Mouse (Mus musculus): Measurements from ENCODE around the gene Rcn3. TPM values are rescaled to one million over a fixed set of nuclear protein-coding genes. Genes with fewer than 3 reads are reported as not detected.
"Not testable (repeated sequence)": the region's sequence is repeated elsewhere in the genome, so short reads cannot be mapped to it uniquely, and the experiment has no call there.

Rcn3 gene
- total RNA-seq, 2 experiments from 2014 or later, result 4.9 to 5.6 TPM

DNA sequence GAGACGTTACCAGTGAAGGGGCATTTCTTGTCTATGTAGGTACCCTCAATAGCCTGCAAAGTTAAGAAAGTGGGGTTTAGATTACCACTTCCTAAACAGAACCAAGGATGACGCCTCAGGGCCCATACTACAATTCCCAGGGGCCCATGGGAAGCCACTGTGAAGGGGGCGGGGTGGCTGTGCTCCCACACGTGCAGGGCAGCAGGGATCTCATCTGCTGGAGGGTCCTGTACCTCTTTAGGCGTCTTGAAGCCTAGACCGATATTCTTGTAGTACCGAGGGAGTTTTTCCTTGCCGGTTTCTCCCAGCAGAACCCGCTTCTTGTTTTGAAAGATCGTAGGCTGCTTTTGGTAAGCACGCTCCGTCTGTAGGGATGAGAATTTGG, 31.2 kb upstream of the Rcn3 start:
- Histone ChIP-seq H3K4me3 (peak overlapping the region; percentile 96), H3K27ac (peak overlapping the region; percentile 92)
- DNase-seq (ENCODE audit: extremely low spot score in 1 of 2, low spot score in 2 of 2), result no peak
- intact Hi-C loops (cut with DNase I), result loop anchor here (10.0 kb wide), 1 partner anchor 268 kb away; the partner anchor contains the start of gene Pnkp
- no peak for TF ChIP-seq CTCF (IDR thresholded peaks at IDR 0.05)

DNA sequence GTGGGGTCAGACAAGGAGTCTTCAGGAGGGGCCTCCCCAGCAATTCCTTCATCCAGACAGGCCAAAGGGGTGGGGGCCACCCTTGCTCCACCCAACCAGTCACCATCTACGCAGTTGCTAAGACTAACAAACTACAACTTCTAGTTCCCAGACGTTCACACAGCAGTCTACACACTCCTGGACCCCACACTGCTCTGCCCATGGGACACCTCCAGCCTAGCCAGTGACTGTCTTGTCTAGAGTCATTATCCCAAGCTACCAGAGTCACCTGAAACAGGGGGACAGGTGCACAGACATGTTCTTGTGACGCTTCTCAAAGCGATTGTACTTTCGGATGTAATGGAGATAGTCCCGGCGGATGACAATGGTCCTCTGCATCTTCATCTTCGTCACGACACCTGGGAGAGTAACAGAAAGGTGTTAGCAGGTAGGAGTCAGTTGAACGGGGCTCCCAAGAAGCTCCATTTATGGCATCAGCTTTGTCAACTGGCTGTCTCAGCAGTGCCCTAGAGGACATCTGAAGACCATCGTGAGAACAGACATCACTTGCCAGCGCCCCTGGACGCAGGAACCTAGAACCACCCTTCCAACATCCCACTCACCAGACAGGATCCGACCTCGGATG, 30.7 kb upstream of the Rcn3 start:
- H3K4me3 ChIP-seq, result peak overlapping the region; percentile 96
- intact Hi-C loops (cut with DNase I), result loop anchor here (10.0 kb wide), 1 partner anchor 268 kb away; the partner anchor contains the start of gene Pnkp
- no peak for TF ChIP-seq CTCF (IDR thresholded peaks at IDR 0.05)
- DNase-seq (ENCODE audit: extremely low spot score in 1 of 2, low spot score in 2 of 2), result no peak
- H3K27ac ChIP-seq, result no peak overlapping the region; the same call in 1 of the 2 replicates

DNA sequence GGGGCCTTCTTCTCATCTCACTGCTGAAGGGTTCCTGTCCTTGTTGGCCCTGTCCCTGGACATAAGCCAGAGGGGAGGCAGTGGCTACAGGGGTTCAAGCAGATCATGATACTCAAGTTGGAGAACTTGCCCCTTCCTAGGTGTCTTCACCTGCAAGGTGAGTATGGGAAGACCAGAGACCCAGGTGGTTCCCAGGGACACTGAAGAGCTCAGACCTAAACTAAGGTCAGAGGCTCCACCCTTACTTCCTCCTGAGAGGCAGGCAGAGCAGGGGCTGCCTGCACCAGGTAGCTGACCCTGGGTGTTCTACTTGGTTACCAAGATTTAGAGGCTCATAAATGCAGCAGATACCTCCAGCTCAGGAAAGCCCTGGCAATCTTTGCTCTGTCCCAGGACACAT, 29.9 kb upstream of the Rcn3 start:
- peak overlapping the region; percentile 55; the same call in 1 of the 2 replicates for H3K27ac ChIP-seq
- H3K4me3 ChIP-seq, result peak overlapping the region; percentile 17; the same call in 1 of the 2 replicates
- no peak for TF ChIP-seq CTCF (IDR thresholded peaks at IDR 0.05)

DNA sequence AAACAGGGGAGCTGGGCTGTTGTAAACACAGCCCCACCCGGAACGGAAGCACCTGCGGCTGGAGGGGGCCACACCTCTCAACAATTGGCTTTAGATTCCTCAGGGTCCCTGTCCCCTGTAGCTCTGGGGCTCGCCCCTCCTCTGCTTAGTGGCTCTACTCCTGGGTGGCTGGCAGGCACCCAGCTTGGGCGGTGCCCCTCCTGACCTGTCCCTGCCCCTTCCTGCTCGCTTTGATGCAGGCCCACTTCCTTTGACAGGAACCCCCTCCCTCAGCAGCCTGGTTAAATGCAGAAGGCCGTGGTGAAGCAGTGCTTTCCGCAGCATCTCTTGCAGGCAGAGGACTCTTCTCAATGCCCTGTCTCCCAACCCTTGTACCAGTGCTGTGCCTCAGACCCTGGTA, 29.4 kb upstream of the Rcn3 start:
- Histone ChIP-seq H3K27ac (peak overlapping the region; percentile 55; the same call in 1 of the 2 replicates), H3K4me3 (peak overlapping the region; percentile 17; the same call in 1 of the 2 replicates)
- intact Hi-C loops (cut with DNase I), result loop anchor here (10.0 kb wide), 1 partner anchor 267 kb away; the partner anchor contains the start of gene Pnkp
- DNase-seq (ENCODE audit: extremely low spot score in 1 of 2, low spot score in 2 of 2), result no peak
- TF ChIP-seq CTCF (IDR thresholded peaks at IDR 0.05), result no peak

More for the DNA sequence above, 29.9 kb upstream of the Rcn3 start:
- no peak for DNase-seq (ENCODE audit: extremely low spot score in 1 of 2, low spot score in 2 of 2)
- intact Hi-C loops (cut with DNase I), result loop anchor here (10.0 kb wide), 1 partner anchor 267 kb away; the partner anchor contains the start of gene Pnkp

DNA sequence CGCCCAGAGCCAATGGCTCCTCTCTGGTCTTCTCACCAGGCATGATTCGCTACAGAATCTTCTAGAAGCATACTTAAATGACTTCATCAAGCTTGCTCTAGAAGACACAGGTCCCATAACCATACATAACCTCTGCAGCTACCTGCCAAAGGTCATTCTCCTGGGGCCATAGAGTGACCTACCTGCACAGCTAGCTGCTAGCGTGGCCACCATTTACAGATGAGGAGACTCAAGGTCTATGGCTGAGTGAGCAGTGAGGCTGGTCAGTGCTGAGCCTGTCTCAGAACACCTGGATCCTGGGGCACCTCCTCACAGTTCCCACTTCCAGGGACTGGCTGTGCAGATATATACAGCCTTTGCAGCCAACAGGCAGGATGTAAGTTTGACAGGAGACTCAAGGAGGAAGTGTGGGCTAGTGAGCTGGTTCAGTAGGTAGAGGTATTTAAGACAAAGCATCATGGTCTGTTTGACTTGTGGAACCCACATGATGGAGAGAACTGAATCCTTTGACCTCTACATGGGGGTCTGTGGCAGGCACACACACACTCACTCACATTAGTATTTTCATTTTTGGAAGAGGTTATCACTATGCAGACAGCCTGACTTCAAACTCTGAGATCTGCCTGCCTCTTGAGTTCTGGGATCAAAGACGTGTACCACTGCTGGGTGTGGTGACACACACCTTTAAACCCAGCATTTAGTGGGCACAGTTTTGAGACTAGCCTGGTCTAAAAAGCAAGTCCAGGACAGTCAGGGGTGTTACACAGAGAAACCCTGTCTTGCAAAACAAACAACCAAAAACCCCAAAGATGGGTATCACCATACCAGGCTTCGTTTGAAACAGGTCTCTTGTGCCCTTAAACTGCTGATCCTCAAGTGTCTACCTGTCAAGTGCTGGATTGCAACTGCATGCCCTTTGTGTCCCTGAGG, 28.0 kb upstream of the Rcn3 start:
- H3K27ac ChIP-seq, result peak overlapping the region; percentile 54
- no peak overlapping the region for H3K4me3 ChIP-seq
- TF ChIP-seq CTCF (IDR thresholded peaks at IDR 0.05), result no peak
- intact Hi-C loops (cut with DNase I), result loop anchor here (10.0 kb wide), 1 partner anchor 265 kb away; the partner anchor contains the start of gene Pnkp
- DNase-seq (ENCODE audit: extremely low spot score in 1 of 2, low spot score in 2 of 2), result no peak

DNA sequence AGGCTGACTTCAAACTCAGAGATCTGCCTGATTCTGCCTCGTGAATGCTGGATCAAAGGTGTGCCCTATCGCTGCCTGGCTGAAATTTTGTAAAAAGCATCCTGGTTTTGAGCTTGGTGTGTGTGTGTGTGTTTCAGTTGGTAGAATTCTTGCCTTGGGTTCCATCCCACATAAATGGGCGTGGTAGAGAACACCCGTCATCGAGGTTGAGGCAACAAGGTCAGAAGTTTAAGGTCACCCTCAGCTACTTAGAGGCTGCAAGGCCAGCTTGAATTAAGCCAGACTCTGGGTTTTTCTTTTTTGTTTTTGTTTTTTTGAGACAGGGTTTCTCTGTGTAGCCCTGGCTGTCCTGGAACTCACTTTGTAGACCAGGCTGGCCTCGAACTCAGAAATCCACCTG, 26.3 kb upstream of the Rcn3 start:
- DNase-seq (ENCODE audit: extremely low spot score in 1 of 2, low spot score in 2 of 2), result no peak
- intact Hi-C loops (cut with DNase I), result no loop called here
- Histone ChIP-seq H3K4me3 (no peak overlapping the region), H3K27ac (no peak overlapping the region)
- no peak for TF ChIP-seq CTCF (IDR thresholded peaks at IDR 0.05)

DNA sequence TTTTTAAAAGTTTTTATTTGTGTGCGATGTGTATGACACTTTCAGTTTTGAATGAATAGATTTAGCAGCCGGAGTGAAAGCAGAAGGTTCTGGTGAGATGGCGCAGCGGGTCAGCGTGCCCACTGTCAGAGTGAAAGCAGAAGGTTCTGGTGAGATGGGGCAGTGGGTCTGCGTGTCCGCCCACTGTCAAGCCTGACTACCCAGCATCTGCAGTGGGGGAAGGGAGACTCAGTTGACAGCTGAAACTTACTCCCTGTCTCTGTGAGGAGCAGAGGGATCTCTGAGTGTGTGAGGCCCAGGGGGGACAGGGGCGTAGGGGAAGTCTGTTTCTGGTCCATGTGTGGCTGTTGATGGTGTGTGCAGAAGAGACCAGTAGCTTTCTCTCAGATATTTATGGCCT, 25.5 kb upstream of the Rcn3 start:
- Histone ChIP-seq H3K27ac (no peak overlapping the region), H3K4me3 (no peak overlapping the region)
- DNase-seq (ENCODE audit: extremely low spot score in 1 of 2, low spot score in 2 of 2), result no peak
- no peak for TF ChIP-seq CTCF (IDR thresholded peaks at IDR 0.05)
- intact Hi-C loops (cut with DNase I), result no loop called here

DNA sequence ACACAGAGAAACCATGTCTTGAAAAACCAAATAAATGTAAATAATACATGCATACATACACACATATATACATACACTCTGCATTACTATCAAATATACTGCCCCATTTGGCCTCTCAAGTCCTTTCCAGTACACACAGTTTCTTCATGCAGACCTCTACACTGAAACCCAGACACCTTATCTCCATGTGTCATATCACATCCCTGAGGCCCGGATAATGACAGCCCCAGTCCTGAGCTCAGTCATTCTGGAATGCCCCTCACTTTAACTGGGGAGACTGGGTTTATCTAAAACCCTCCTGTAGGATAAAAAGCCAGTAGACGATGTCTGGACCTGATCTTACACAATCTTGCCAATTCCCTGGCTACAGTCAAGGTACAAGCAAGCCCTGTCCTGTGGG, 21.5 kb upstream of the Rcn3 start:
- intact Hi-C loops (cut with DNase I), result no loop called here
- no peak for DNase-seq (ENCODE audit: extremely low spot score in 1 of 2, low spot score in 2 of 2)
- no peak for TF ChIP-seq CTCF (IDR thresholded peaks at IDR 0.05)
- H3K4me3 ChIP-seq, result no peak overlapping the region
- no peak overlapping the region for H3K27ac ChIP-seq

DNA sequence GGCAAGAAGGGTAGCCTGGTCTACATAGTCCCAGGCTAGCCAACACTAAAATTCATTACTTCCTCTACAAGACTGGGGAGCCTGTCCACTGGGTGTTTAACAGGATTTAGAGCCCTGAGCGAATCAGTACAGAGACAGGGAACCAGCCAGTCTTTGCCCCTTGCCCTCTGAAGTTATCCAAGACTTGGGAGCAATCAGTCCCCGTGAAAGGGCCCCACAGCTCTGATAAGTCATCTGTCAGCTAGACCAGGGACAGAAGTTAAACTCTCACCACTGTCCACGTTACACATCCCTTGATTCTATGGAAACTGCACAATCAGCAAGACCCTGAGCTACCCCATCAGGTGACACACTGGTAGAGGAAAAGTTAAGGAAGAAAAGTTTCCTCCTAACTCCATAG, 20.5 kb upstream of the Rcn3 start:
- intact Hi-C loops (cut with DNase I), result no loop called here
- no peak for DNase-seq (ENCODE audit: extremely low spot score in 1 of 2, low spot score in 2 of 2)
- Histone ChIP-seq H3K4me3 (no peak overlapping the region), H3K27ac (no peak overlapping the region)
- TF ChIP-seq CTCF (IDR thresholded peaks at IDR 0.05), result no peak

DNA sequence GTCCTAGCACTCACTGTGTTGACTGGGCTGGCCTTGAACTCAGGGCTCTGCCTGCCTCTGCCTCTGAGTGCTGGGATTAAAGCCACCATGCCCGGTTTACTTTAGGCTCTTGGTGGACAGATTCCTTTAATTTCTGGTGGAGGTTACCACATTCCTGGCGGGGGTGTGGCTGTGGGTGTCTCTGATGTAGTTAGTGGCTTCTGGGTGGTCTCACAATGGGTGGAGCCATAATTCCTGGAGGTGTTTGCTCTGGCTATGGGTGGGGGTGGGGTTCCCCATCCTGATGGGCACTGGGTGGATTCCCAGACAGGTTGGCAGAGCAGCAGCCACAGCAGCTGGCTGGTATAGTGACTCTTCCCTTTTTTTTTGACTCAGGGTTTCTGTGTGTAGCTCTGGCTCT, 19.9 kb upstream of the Rcn3 start:
- intact Hi-C loops (cut with DNase I), result no loop called here

DNA sequence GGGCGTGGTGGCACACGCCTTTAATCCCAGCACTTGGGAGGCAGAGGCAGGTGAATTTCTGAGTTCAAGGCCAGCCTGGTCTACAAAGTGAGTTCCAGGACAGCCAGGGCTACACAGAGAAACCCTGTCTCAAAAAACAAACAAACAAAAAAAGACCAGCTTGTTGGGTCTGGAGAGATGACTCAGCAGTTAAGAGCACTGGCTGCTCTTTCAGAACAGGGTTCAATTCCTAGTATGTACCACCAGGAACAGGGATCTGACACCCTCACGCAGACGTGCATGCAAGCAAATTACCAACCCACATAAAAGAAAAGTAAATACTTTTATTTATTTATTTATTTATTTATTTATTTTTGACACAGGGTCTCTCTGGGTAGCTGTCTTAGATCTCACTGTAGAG, 18.1 kb upstream of the Rcn3 start:
- intact Hi-C loops (cut with DNase I); DNase-seq (ENCODE audit: extremely low spot score in 1 of 2, low spot score in 2 of 2); H3K27ac ChIP-seq; H3K4me3 ChIP-seq: not testable (repeated sequence)

More for the DNA sequence above, 19.9 kb upstream of the Rcn3 start:
- no peak for TF ChIP-seq CTCF (IDR thresholded peaks at IDR 0.05)
- no peak for DNase-seq (ENCODE audit: extremely low spot score in 1 of 2, low spot score in 2 of 2)
- Histone ChIP-seq H3K4me3 (no peak overlapping the region), H3K27ac (no peak overlapping the region)

DNA sequence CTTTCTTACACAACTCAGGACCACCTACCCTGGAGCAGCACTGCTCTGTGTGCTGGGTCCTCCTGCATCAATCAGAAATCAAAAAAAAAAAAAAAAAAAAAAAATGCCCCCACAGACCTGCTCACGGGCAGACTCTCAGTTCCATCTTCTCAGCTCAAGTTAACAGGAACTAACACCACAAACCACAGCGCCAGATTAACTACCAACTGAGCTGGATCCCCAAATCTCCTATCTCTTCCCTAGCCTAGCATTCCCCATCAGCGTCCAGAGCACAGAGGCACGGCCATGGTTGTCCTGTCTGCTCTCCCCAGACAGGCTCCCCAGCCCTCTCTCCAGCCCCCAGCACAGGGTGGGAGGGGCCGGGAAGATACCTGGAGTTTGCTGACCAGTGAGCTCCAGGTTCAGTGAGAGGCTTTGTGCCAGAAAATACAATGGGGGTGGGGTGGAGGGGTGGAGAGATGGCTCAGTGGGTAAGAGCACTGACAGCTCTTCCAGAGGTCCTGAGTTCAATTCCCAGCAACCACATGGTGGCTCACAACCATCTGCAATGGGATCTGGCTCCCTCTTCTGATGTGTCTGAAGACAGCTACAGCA, 15.1 kb upstream of the Rcn3 start:
- no peak overlapping the region for H3K27ac ChIP-seq
- intact Hi-C loops (cut with DNase I), result no loop called here
- no peak for TF ChIP-seq CTCF (IDR thresholded peaks at IDR 0.05)
- DNase-seq (ENCODE audit: extremely low spot score in 1 of 2, low spot score in 2 of 2), result no peak
- H3K4me3 ChIP-seq, result no peak overlapping the region

Data from left cerebral cortex, adult 2 months (tissue).